Mouse (Mus musculus) liver, embryonic 18 days (tissue): ENCODE measurements around the gene Cnmd. TPM values are rescaled to one million over a fixed set of nuclear protein-coding genes. Genes with fewer than 3 reads are reported as not detected.

Source experiments
- polyA plus RNA-seq: library from polyadenylated mRNA; depleted of rRNA; stranded (reverse); fragments of >200 nt; gene quantifications from 2 replicates; pipeline ENCODE4 v1.2.3, GENCODE M21; 2012; rRNA removed

Cnmd gene
- 1.8 and 3.5 TPM in 2 replicates for polyA plus RNA-seq

GRCm38 (mm10) chr14:79662001-79662400 lies at the start of gene Cnmd:
Gene Cnmd, minus strand, starts transcription at chr14:79662170.

Other genes with a start within 250 kb of the Cnmd start
- 2.2 TPM in 2 replicates for gene Kbtbd7, start 235.7 kb downstream of the Cnmd start, polyA plus RNA-seq
- gene Kbtbd6, start 210.3 kb downstream of the Cnmd start, polyA plus RNA-seq = 0.87 and 1.00 TPM in 2 replicates
- gene Elf1, start 181.0 kb downstream of the Cnmd start, polyA plus RNA-seq = 10.4 and 11.4 TPM in 2 replicates
- gene Wbp4, start 180.7 kb downstream of the Cnmd start, polyA plus RNA-seq = 5.4 and 6.0 TPM in 2 replicates
- gene Sugt1, start 74.5 kb downstream of the Cnmd start, polyA plus RNA-seq = 14.2 and 14.5 TPM in 2 replicates
- gene Pcdh8, start 109.1 kb upstream of the Cnmd start, polyA plus RNA-seq = 0.02 and 0.05 TPM in 2 replicates